Mouse (Mus musculus) kidney, adult 2 months (tissue): ENCODE results near the gene Cyp4f16. TPM values are rescaled to one million over a fixed set of nuclear protein-coding genes. Genes with fewer than 3 reads are reported as not detected.
"Not testable (repeated sequence)": the region's sequence is repeated elsewhere in the genome, so short reads cannot be mapped to it uniquely, and the experiment has no call there.

Experiments
- DNase-seq: peaks from one replicate; pipeline ENCODE4 v3.0.0; 2021
- H3K27ac ChIP-seq: fragments of 200-500 bp; 2 replicates; pipeline ENCODE4 v1.5.1; 2012; ENCODE audit warnings: low read depth, low read length, control low read depth, inconsistent platforms; ENCODE audit not compliant: insufficient read depth
- H3K27me3 ChIP-seq: fragments of 200-500 bp; replicated peaks from 2 replicates; pipeline ENCODE4 v1.6.1; 2012; ENCODE audit warnings: mild to moderate bottlenecking, moderate library complexity, low read length, inconsistent platforms; ENCODE audit not compliant: control insufficient read depth, insufficient read depth
- H3K36me3 ChIP-seq: fragments of 200-500 bp; 2 replicates; pipeline ENCODE4 v1.6.1; 2012; ENCODE audit warnings: mild to moderate bottlenecking, moderate library complexity, low read length, inconsistent platforms; ENCODE audit not compliant: control insufficient read depth, insufficient read depth
- H3K4me1 ChIP-seq: fragments of 200-500 bp; 2 replicates; pipeline ENCODE4 v1.6.1; 2011; ENCODE audit warnings: low read length; ENCODE audit not compliant: control insufficient read depth, insufficient read depth
- H3K4me3 ChIP-seq: fragments of 200-500 bp; 2 replicates; pipeline ENCODE4 v1.5.1; 2011; ENCODE audit warnings: mild to moderate bottlenecking, low read depth, low read length, control low read depth; ENCODE audit not compliant: insufficient read depth
- CTCF ChIP-seq: fragments of 200-500 bp; conservative IDR thresholded peaks from 2 replicates; pipeline ENCODE4 v1.5.1; 2011; ENCODE audit warnings: low read depth, mild to moderate bottlenecking, control low read depth, low read length, moderate library complexity, mixed read lengths; ENCODE audit not compliant: insufficient read depth, insufficient read length
- POLR2A ChIP-seq: fragments of 200-500 bp; IDR thresholded peaks from one replicate; pipeline ENCODE4 v1.6.1; 2011; ENCODE audit warnings: low read depth, low read length, control low read depth
- WGBS: fragments of 180-500 bp; shearing (Covaris S2); methylation state at CpG from one replicate; pipeline ENCODE4 v1.1.7; 2018; 5-methylcytosine and 5-hydroxymethylcytosine counted together
- polyA plus RNA-seq: library from polyadenylated mRNA; depleted of rRNA; stranded (reverse); fragments of >200 nt; gene quantifications from 2 replicates; pipeline ENCODE4 v1.2.3, GENCODE M21; 2012

Gene Cyp4f16
- polyA plus RNA-seq, 1 experiment = 14.3 TPM

GRCm38 (mm10) chr17:32528408-32529337 lies 7.7 kb upstream of the Cyp4f16 start:
- WGBS = 35% methylated on average over 26 of the region's 26 CpGs
- no peak overlapping the region for H3K27ac ChIP-seq
- peak; percentile 93 for DNase-seq

GRCm38 (mm10) chr17:32532356-32532755 lies 4.0 kb upstream of the Cyp4f16 start:
- not testable (repeated sequence) for DNase-seq, H3K27ac ChIP-seq, H3K4me1 ChIP-seq, H3K27me3 ChIP-seq, H3K36me3 ChIP-seq, H3K4me3 ChIP-seq
- WGBS = 24% methylated on average over 4 of the region's 4 CpGs

More at GRCm38 (mm10) chr17:32528408-32529337, 7.7 kb upstream of the Cyp4f16 start:
- no peaks in the 10 kb centered on the region for H3K27me3 ChIP-seq
- TF ChIP-seq CTCF = peak; percentile 81
- TF ChIP-seq POLR2A = no peak
- no peaks in the 10 kb centered on the region for H3K4me1 ChIP-seq
- no peaks in the 10 kb centered on the region; the same call in 1 of the 2 replicates for H3K36me3 ChIP-seq
- peak overlapping the region; percentile 40 for H3K4me3 ChIP-seq

GRCm38 (mm10) chr17:32534068-32534467 lies 2.3 kb upstream of the Cyp4f16 start:
- Histone ChIP-seq H3K27me3 (no peaks in the 10 kb centered on the region), H3K4me3 (no peak overlapping the region), H3K27ac (no peak overlapping the region), H3K4me1 (0 out of 2 replicates have a peak, but pooled peaks cover 3% of the 10 kb centered on the region), H3K36me3 (no peaks in the 10 kb centered on the region)
- WGBS = 64% methylated on average over 6 of the region's 6 CpGs
- TF ChIP-seq CTCF = no peak
- TF ChIP-seq POLR2A = no peak
- peak; percentile 13 for DNase-seq

- peak; percentile 13 for DNase-seq
- Histone ChIP-seq H3K27ac (no peak overlapping the region), H3K36me3 (no peaks in the 10 kb centered on the region), H3K27me3 (no peaks in the 10 kb centered on the region), H3K4me3 (peak overlapping the region; percentile 67), H3K4me1 (0 out of 2 replicates have a peak, but pooled peaks cover 3% of the 10 kb centered on the region)
- WGBS = 53% methylated on average over 5 of the region's 5 CpGs
- TF ChIP-seq CTCF (no peak), POLR2A (no peak)
These were observed 501 bp downstream of the Cyp4f16 start for GRCm38 (mm10) chr17:32536867-32537250.

GRCm38 (mm10) chr17:32544792-32545191 lies 8.4 kb downstream of the Cyp4f16 start:
- H3K27ac ChIP-seq, DNase-seq, H3K4me1 ChIP-seq, H3K4me3 ChIP-seq, H3K27me3 ChIP-seq, H3K36me3 ChIP-seq: not testable (repeated sequence)
- 88% methylated on average over 5 of the region's 5 CpGs for WGBS

- not testable (repeated sequence) for H3K36me3 ChIP-seq, H3K4me3 ChIP-seq, H3K4me1 ChIP-seq, H3K27me3 ChIP-seq, H3K27ac ChIP-seq, DNase-seq
- WGBS = 93% methylated on average over 3 of the region's 3 CpGs
These were observed 14.0 kb downstream of the Cyp4f16 start for GRCm38 (mm10) chr17:32550377-32550776.

- Histone ChIP-seq H3K4me1 (no peaks in the 10 kb centered on the region), H3K4me3 (peak overlapping the region; percentile 23; the same call in 1 of the 2 replicates), H3K27ac (no peak overlapping the region), H3K36me3 (no peaks in the 10 kb centered on the region), H3K27me3 (no peaks in the 10 kb centered on the region)
- peak; percentile 80 for DNase-seq
- 28% methylated on average over 20 of the region's 20 CpGs for WGBS
- TF ChIP-seq CTCF = peak; percentile 73
- TF ChIP-seq POLR2A = no peak
These were observed 14.8 kb downstream of the Cyp4f16 start for GRCm38 (mm10) chr17:32550900-32551770.

- H3K27me3 ChIP-seq, H3K27ac ChIP-seq, H3K36me3 ChIP-seq, DNase-seq, H3K4me3 ChIP-seq, H3K4me1 ChIP-seq: not testable (repeated sequence)
- WGBS = 64% methylated on average over 1 of the region's 1 CpGs
These were observed 16.7 kb downstream of the Cyp4f16 start for GRCm38 (mm10) chr17:32553016-32553415.

- WGBS = 82% methylated on average over 9 of the region's 9 CpGs
- H3K4me3 ChIP-seq, H3K4me1 ChIP-seq, H3K36me3 ChIP-seq, H3K27ac ChIP-seq, H3K27me3 ChIP-seq, DNase-seq: not testable (repeated sequence)
These were observed 18.0 kb downstream of the Cyp4f16 start for GRCm38 (mm10) chr17:32554368-32554767.

- H3K36me3 ChIP-seq, H3K4me1 ChIP-seq: not testable (repeated sequence)
- 79% methylated on average over 2 of the region's 2 CpGs for WGBS
These were observed 26.9 kb downstream of the Cyp4f16 start for GRCm38 (mm10) chr17:32563301-32563700.

More at GRCm38 (mm10) chr17:32563301-32563700, 26.9 kb downstream of the Cyp4f16 start:
- not testable (repeated sequence) for H3K27me3 ChIP-seq, H3K4me3 ChIP-seq, H3K27ac ChIP-seq, DNase-seq
